Mouse (Mus musculus): ENCODE results near the gene Ece1.

- no peak for TF ChIP-seq POLR2A (IDR thresholded peaks at IDR 0.05; ENCODE audit: low read depth, low read length)
- no peak for TF ChIP-seq CTCF (IDR thresholded peaks at IDR 0.05; ENCODE audit: borderline replicate concordance, insufficient read depth, low read length)
Observed at GRCm38 (mm10) chr4:137839452-137839851, 22.6 kb upstream of the Ece1 start.

Data from embryonic fibroblast, embryonic 13.5 days (primary cell).